Mouse (Mus musculus) MEL (cell line): Measurements from ENCODE around the gene Pih1h3b. TPM values are rescaled to one million over a fixed set of nuclear protein-coding genes. Genes with fewer than 3 reads are reported as not detected.

ENCODE experiments used
- DNase-seq: peaks from one replicate; pipeline ENCODE4 v3.0.0; 2011; ENCODE audit warnings: low read depth, low spot score
- H3K27ac ChIP-seq: 2 replicates; pipeline ENCODE4 v1.5.1; 2012; ENCODE audit warnings: low read depth, mild to moderate bottlenecking, control low read depth, low read length, moderate library complexity; ENCODE audit not compliant: control insufficient read depth
- H3K27me3 ChIP-seq, 2 experiments: fragments of 150-350 bp in 1 of 2; sonication (generic) in 1 of 2; 2 replicates each; pipeline ENCODE4 v1.6.1; 2012; ENCODE audit warnings: low read length in 2 of 2, mild to moderate bottlenecking in 2 of 2, improper control_type of control experiment in 1 of 2, moderate library complexity in 1 of 2; ENCODE audit not compliant: insufficient read depth in 2 of 2, control insufficient read depth in 1 of 2
- H3K36me3 ChIP-seq, 2 experiments: 2 replicates each; pipeline ENCODE4 v1.6.1; 2012 to 2014; ENCODE audit warnings: low read length in 2 of 2, improper control_type of control experiment in 1 of 2, inconsistent platforms in 1 of 2, mild to moderate bottlenecking in 1 of 2; ENCODE audit not compliant: insufficient read depth in 2 of 2, control insufficient read depth in 1 of 2
- H3K4me1 ChIP-seq, 2 experiments: fragments of 150-350 bp in 1 of 2; sonication (generic) in 1 of 2; 2 replicates each; pipeline ENCODE4 v1.6.1; 2012; ENCODE audit warnings: low read length in 2 of 2, improper control_type of control experiment in 1 of 2, mild to moderate bottlenecking in 1 of 2; ENCODE audit not compliant: insufficient read depth in 2 of 2, control insufficient read depth in 1 of 2
- H3K4me3 ChIP-seq, 2 experiments: fragments of 150-350 bp in 1 of 2; sonication (generic) in 1 of 2; 2 replicates each; pipeline ENCODE4 v1.5.1; 2012; ENCODE audit warnings: low read depth in 2 of 2, low read length in 2 of 2, mild to moderate bottlenecking in 2 of 2, moderate library complexity in 2 of 2, control low read depth in 1 of 2, improper control_type of control experiment in 1 of 2; ENCODE audit not compliant: control insufficient read depth in 1 of 2, insufficient read depth in 1 of 2
- H3K79me2 ChIP-seq: 2 replicates; pipeline ENCODE4 v1.6.1; 2012; ENCODE audit warnings: mild to moderate bottlenecking, low read length, moderate library complexity; ENCODE audit not compliant: control insufficient read depth, poor library complexity, insufficient read depth
- H3K9ac ChIP-seq: 2 replicates; pipeline ENCODE4 v1.6.1; 2012; ENCODE audit warnings: low read depth, mild to moderate bottlenecking, control low read depth, low read length, moderate library complexity; ENCODE audit not compliant: control insufficient read depth, poor library complexity, severe bottlenecking
- H3K9me3 ChIP-seq: fragments of 150-350 bp; sonication (generic); replicated peaks from 2 replicates; pipeline ENCODE4 v1.6.1; 2012; ENCODE audit warnings: mild to moderate bottlenecking, low read length, improper control_type of control experiment, moderate library complexity; ENCODE audit not compliant: insufficient read depth
- BHLHE40 ChIP-seq: IDR thresholded peaks from 2 replicates; pipeline ENCODE4 v1.6.1; 2012; ENCODE audit warnings: low read depth, mild to moderate bottlenecking, inconsistent platforms, low read length, improper control_type of control experiment, borderline replicate concordance
- CHD1 ChIP-seq: IDR thresholded peaks from 2 replicates; pipeline ENCODE4 v1.6.1; 2012; ENCODE audit warnings: low read depth, mild to moderate bottlenecking, inconsistent platforms, low read length, improper control_type of control experiment
- CTCF ChIP-seq, 3 experiments: IDR thresholded peaks in 2 of 3; conservative IDR thresholded peaks in 1 of 3; 2 replicates each; pipeline ENCODE4 v1.5.1; 2011 to 2012; ENCODE audit warnings: low read length in 3 of 3, low read depth in 2 of 3, mild to moderate bottlenecking in 2 of 3, improper control_type of control experiment in 1 of 3, inconsistent platforms in 1 of 3, mixed read lengths in 1 of 3, moderate library complexity in 1 of 3; ENCODE audit not compliant: control insufficient read depth in 1 of 3, insufficient read depth in 1 of 3, poor library complexity in 1 of 3, severe bottlenecking in 1 of 3
- EP300 ChIP-seq, 2 experiments: IDR thresholded peaks; 2 replicates each; pipeline ENCODE4 v1.6.1; 2011; ENCODE audit warnings: improper control_type of control experiment in 2 of 2, low read length in 2 of 2, low read depth in 1 of 2, mild to moderate bottlenecking in 1 of 2
- ETS1 ChIP-seq: IDR thresholded peaks from 2 replicates; pipeline ENCODE4 v1.6.1; 2012; ENCODE audit warnings: low read depth, mild to moderate bottlenecking, inconsistent platforms, low read length, improper control_type of control experiment, moderate library complexity
- GABPA ChIP-seq: IDR thresholded peaks from 2 replicates; pipeline ENCODE4 v1.6.1; 2012; ENCODE audit warnings: low read depth, mild to moderate bottlenecking, inconsistent platforms, low read length, improper control_type of control experiment, moderate library complexity
- GATA1 ChIP-seq: IDR thresholded peaks from 2 replicates; pipeline ENCODE4 v1.6.1; 2011; ENCODE audit warnings: low read depth, low read length, improper control_type of control experiment
- MAFK ChIP-seq: IDR thresholded peaks from 2 replicates; pipeline ENCODE4 v1.6.1; 2011; ENCODE audit warnings: low read depth, mild to moderate bottlenecking, low read length, improper control_type of control experiment, borderline replicate concordance
- MEF2A ChIP-seq: IDR thresholded peaks from 2 replicates; pipeline ENCODE4 v1.6.1; 2014; ENCODE audit warnings: low read depth, mild to moderate bottlenecking, inconsistent platforms, low read length, improper control_type of control experiment; ENCODE audit not compliant: poor library complexity, insufficient replicate concordance, severe bottlenecking; ENCODE audit errors: extremely low read depth
- MXI1 ChIP-seq: IDR thresholded peaks from 2 replicates; pipeline ENCODE4 v1.6.1; 2011; ENCODE audit warnings: mild to moderate bottlenecking, low read depth, low read length, improper control_type of control experiment
- POLR2A ChIP-seq, 2 experiments: IDR thresholded peaks; 2 replicates each; pipeline ENCODE4 v1.6.1; 2011 to 2012; ENCODE audit warnings: low read length in 2 of 2, mild to moderate bottlenecking in 2 of 2, control low read depth in 1 of 2, improper control_type of control experiment in 1 of 2, low read depth in 1 of 2, moderate library complexity in 1 of 2; ENCODE audit not compliant: control insufficient read depth in 1 of 2, insufficient read depth in 1 of 2, poor library complexity in 1 of 2
- POLR2AphosphoS2 ChIP-seq: IDR thresholded peaks from 2 replicates; pipeline ENCODE4 v1.6.1; 2011; ENCODE audit warnings: low read length, improper control_type of control experiment
- POLR2AphosphoS5 ChIP-seq: IDR thresholded peaks from 2 replicates; pipeline ENCODE4 v1.6.1; 2012; ENCODE audit warnings: low read depth, borderline replicate concordance, mild to moderate bottlenecking, inconsistent platforms, low read length, moderate library complexity, mixed read lengths
- RAD21 ChIP-seq: IDR thresholded peaks from 2 replicates; pipeline ENCODE4 v1.6.1; 2011; ENCODE audit warnings: mild to moderate bottlenecking, low read depth, low read length, improper control_type of control experiment
- RCOR1 ChIP-seq: IDR thresholded peaks from 2 replicates; pipeline ENCODE4 v1.6.1; 2012; ENCODE audit warnings: low read depth, mild to moderate bottlenecking, inconsistent platforms, low read length, improper control_type of control experiment
- SMC3 ChIP-seq: IDR thresholded peaks from 2 replicates; pipeline ENCODE4 v1.6.1; 2011; ENCODE audit warnings: low read depth, low read length, improper control_type of control experiment
- TAL1 ChIP-seq: IDR thresholded peaks from 2 replicates; pipeline ENCODE4 v1.6.1; 2012; ENCODE audit warnings: mild to moderate bottlenecking, inconsistent platforms, low read length, moderate library complexity, mixed read lengths
- TBP ChIP-seq: IDR thresholded peaks from 2 replicates; pipeline ENCODE4 v1.8.0; 2011; ENCODE audit warnings: low read depth, low read length, improper control_type of control experiment
- ZC3H11A ChIP-seq: IDR thresholded peaks from 2 replicates; pipeline ENCODE4 v1.6.1; 2012; ENCODE audit warnings: low read depth, mild to moderate bottlenecking, inconsistent platforms, low read length, improper control_type of control experiment
- ZKSCAN1 ChIP-seq: IDR thresholded peaks from 2 replicates; pipeline ENCODE4 v1.6.1; 2012; ENCODE audit warnings: low read depth, mild to moderate bottlenecking, inconsistent platforms, low read length, improper control_type of control experiment, moderate library complexity
- ZNF384 ChIP-seq: IDR thresholded peaks from 2 replicates; pipeline ENCODE4 v1.6.1; 2012; ENCODE audit warnings: low read depth, mild to moderate bottlenecking, inconsistent platforms, low read length, improper control_type of control experiment
- polyA plus RNA-seq, 2 experiments: library from polyadenylated mRNA; stranded (reverse) in 1 of 2; unstranded in 1 of 2; fragments of >175 nt in 1 of 2; fragments of >200 nt in 1 of 2; gene quantifications; 2 replicates each; pipeline versions ENCODE4 v1.2.1 to v1.2.4; 2012; ENCODE audit warnings: low replicate concordance in 2 of 2, low read depth in 1 of 2; ENCODE audit not compliant: insufficient read length in 2 of 2, insufficient read depth in 1 of 2, missing spikeins in 1 of 2
- total RNA-seq: library from RNA; depleted of rRNA; stranded (reverse); fragments of 300-350 nt; gene quantifications from 2 replicates; pipeline ENCODE4 v1.2.3, GENCODE M21; 2012

Gene Pih1h3b
- total and polyA plus RNA-seq, 3 experiments: not detected

DNA sequence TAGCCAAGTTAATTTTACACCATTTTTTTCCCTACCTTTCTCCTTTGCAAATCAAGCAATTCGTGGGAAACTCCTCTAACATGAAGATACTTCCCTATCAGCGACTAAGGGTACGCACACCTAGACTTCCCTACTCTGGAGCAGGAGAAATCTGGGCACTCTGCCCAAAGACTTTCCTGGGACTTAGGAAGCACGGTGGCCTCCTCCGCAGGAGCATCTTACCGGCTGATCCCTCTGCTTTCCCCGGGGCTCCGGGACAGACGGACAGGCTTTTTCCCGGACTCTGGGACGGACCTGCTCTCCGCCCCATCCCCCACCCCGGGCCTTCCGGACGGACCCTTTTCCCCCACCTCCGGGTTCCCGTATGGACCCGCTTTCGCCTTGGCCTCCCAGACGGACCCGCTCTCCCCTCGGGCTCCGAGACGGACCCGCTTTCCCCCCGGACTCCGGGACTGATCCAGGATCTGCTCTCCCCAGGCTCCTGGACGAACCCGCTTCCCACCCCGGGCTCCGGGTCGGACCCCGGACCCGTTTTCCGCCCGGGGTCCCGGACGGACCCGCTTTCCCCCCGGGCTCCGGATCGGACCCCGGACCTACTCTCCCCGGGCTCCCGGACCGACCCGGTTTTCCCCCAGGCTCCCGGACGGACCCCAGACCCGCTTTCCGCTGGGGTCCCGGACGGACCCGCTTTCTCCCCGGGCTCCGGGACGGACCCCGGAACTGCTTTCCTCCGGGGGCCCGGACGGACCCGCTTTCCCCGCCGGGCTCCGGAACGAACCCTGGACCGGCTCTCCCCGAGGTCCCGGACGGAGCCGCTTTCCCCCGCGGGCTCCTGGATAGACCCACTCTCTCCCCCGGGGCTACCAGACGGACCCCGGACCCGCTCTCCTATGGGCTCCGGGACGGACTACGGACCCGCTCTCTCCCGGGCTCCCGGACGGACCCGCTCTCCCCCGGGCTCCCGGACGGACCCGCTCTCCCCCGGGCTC lies 1.5 kb upstream of the Pih1h3b start:
- TF ChIP-seq BHLHE40: no peak
- no peak for TF ChIP-seq MAFK
- TF ChIP-seq ZKSCAN1: no peak
- no peak for TF ChIP-seq CTCF (IDR thresholded peaks at IDR 0.05 in 2 of 3, conservative IDR thresholded peaks at IDR 0.05 in 1 of 3; ENCODE audit: control insufficient read depth in 1 of 3, insufficient read depth in 1 of 3, low read depth in 2 of 3, low read length in 3 of 3, poor library complexity in 1 of 3, severe bottlenecking in 1 of 3)
- TF ChIP-seq GABPA: no peak
- no peak for TF ChIP-seq EP300 (IDR thresholded peaks at IDR 0.05; ENCODE audit: low read depth in 1 of 2, low read length in 2 of 2)
- TF ChIP-seq POLR2A (IDR thresholded peaks at IDR 0.05; ENCODE audit: control insufficient read depth in 1 of 2, insufficient read depth in 1 of 2, low read depth in 1 of 2, low read length in 2 of 2, poor library complexity in 1 of 2): no peak
- no peak for TF ChIP-seq POLR2AphosphoS5
- TF ChIP-seq RAD21: no peak
- TF ChIP-seq TAL1: no peak
- TF ChIP-seq TBP: no peak
- no peak for DNase-seq
- no peak overlapping the region for H3K4me3 ChIP-seq

GRCm38 (mm10) chrX:140082535-140082934 lies 19.9 kb downstream of the Pih1h3b start:
- H3K9me3 ChIP-seq: no peaks in the 10 kb centered on the region
- peaks cover 4 to 16% of the 10 kb centered on the region in 2 experiments for H3K27me3 ChIP-seq
- no peak overlapping the region for H3K27ac ChIP-seq
- H3K4me1 ChIP-seq: no peaks in the 10 kb centered on the region
- TF ChIP-seq RAD21 (no peak), MEF2A (no peak), POLR2AphosphoS2 (no peak), BHLHE40 (no peak), SMC3 (no peak), ZNF384 (no peak), RCOR1 (no peak), ZKSCAN1 (no peak), POLR2AphosphoS5 (no peak), ZC3H11A (no peak), MXI1 (no peak), ETS1 (no peak), CTCF (IDR thresholded peaks at IDR 0.05 in 2 of 3, conservative IDR thresholded peaks at IDR 0.05 in 1 of 3; ENCODE audit: control insufficient read depth in 1 of 3, insufficient read depth in 1 of 3, low read depth in 2 of 3, low read length in 3 of 3, poor library complexity in 1 of 3, severe bottlenecking in 1 of 3) (no peak), GATA1 (no peak), POLR2A (IDR thresholded peaks at IDR 0.05; ENCODE audit: control insufficient read depth in 1 of 2, insufficient read depth in 1 of 2, low read depth in 1 of 2, low read length in 2 of 2, poor library complexity in 1 of 2) (no peak), CHD1 (no peak), TAL1 (no peak)
- no peak for DNase-seq
- H3K79me2 ChIP-seq: no peaks in the 10 kb centered on the region
- no peaks in the 10 kb centered on the region for H3K36me3 ChIP-seq
- H3K4me3 ChIP-seq: no peak overlapping the region
- H3K9ac ChIP-seq: no peak overlapping the region

More for the DNA sequence above, 1.5 kb upstream of the Pih1h3b start:
- no peak overlapping the region for H3K27ac ChIP-seq
- H3K9ac ChIP-seq: no peak overlapping the region
- H3K4me1 ChIP-seq: no peaks in the 10 kb centered on the region
- H3K27me3 ChIP-seq: peaks cover 3 to 13% of the 10 kb centered on the region in 2 experiments; a peak in 3 of 4 replicates
- no peaks in the 10 kb centered on the region for H3K36me3 ChIP-seq
- no peaks in the 10 kb centered on the region for H3K79me2 ChIP-seq
- no peaks in the 10 kb centered on the region for H3K9me3 ChIP-seq
